Mouse (Mus musculus) limb, embryonic 10.5 days (tissue): ENCODE measurements around the gene Zdhhc18. TPM values are rescaled to one million over a fixed set of nuclear protein-coding genes. Genes with fewer than 3 reads are reported as not detected.

Experiments used
- DNase-seq: peaks from one replicate; pipeline ENCODE4 v3.0.0-alpha.2; 2017; ENCODE audit warnings: low spot score
- H3K27ac ChIP-seq: fragments of 300-500 bp; sonication (generic); 2 replicates; pipeline ENCODE4 v1.5.1; 2016; ENCODE audit warnings: mild to moderate bottlenecking
- H3K27me3 ChIP-seq: fragments of 300-500 bp; sonication (generic); 2 replicates; pipeline ENCODE4 v1.6.1; 2016; ENCODE audit warnings: low read depth, mild to moderate bottlenecking; ENCODE audit not compliant: poor library complexity, severe bottlenecking
- H3K36me3 ChIP-seq: fragments of 300-500 bp; sonication (generic); 2 replicates; pipeline ENCODE4 v1.6.1; 2016; ENCODE audit warnings: mild to moderate bottlenecking, moderate library complexity
- H3K4me1 ChIP-seq: fragments of 300-500 bp; sonication (generic); 2 replicates; pipeline ENCODE4 v1.6.1; 2016
- H3K4me3 ChIP-seq: fragments of 300-500 bp; sonication (generic); 2 replicates; pipeline ENCODE4 v1.5.1; 2016; ENCODE audit warnings: mild to moderate bottlenecking, moderate library complexity
- H3K9me3 ChIP-seq: fragments of 300-500 bp; sonication (generic); replicated peaks from 2 replicates; pipeline ENCODE4 v1.6.1; 2016; ENCODE audit warnings: mild to moderate bottlenecking
- WGBS: fragments of 180-500 bp; shearing (Covaris S2); methylation state at CpG from one replicate; pipeline ENCODE4 v1.1.7; 2016; 5-methylcytosine and 5-hydroxymethylcytosine counted together
- polyA plus RNA-seq: library from polyadenylated mRNA; unstranded; fragments of >200 nt; fragmentation: Nextera tagmentation; extraction: Ambion mirVana; gene quantifications from 2 replicates; pipeline ENCODE4 v1.2.1, GENCODE M21; 2016

Zdhhc18 gene
- 3.6 and 4.0 TPM in 2 replicates for polyA plus RNA-seq

DNA sequence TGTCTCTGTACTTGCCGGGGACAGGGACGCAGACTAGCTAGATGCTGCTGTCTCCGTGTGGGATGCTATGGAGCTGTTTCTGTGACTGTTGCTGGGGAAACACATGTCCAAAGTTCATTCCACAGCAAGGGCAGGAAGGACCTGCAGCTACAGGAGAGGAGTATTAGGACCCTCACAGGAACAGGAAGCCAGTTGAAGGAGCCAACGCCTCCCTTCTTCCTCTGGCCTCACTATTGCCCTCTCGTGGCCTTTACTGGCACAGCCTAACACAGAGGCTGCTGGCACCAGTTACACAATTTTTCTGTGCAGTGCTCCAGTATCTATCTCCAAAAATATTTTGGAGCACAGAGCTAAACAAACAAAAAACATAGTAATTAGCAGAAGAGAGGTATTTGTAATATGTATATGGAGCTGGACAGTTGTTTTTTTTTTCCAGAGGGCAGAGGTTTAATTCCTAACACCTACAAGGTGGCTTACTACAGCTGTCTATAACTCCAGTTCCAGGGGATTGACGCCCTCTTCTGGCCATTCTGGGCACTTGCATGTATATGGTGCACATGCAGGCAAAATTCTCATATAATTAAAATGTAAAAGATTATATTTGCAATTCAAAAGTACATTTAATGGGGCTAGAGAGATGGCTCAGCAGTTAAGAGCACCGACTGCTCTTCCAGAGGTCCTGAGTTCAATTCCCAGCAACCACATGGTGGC lies at the start of gene Zdhhc18:
Gene Zdhhc18 (minus strand): TSS at position 166 of the 711 bp plus-strand sequence.
- H3K4me1 ChIP-seq, result peaks cover 5% of the 10 kb centered on the region; the same call in 1 of the 2 replicates
- peak; percentile 78 for DNase-seq
- peak within 1 kb of the TSS; percentile 40 for H3K4me3 ChIP-seq
- 40% methylated on average over 7 of the region's 7 CpGs for WGBS
- no peaks in the 10 kb centered on the region for H3K36me3 ChIP-seq
- peak within 1 kb of the TSS; percentile 61 for H3K27ac ChIP-seq
- H3K9me3 ChIP-seq, result no peaks in the 10 kb centered on the region
- H3K27me3 ChIP-seq, result no peaks in the 10 kb centered on the region

DNA sequence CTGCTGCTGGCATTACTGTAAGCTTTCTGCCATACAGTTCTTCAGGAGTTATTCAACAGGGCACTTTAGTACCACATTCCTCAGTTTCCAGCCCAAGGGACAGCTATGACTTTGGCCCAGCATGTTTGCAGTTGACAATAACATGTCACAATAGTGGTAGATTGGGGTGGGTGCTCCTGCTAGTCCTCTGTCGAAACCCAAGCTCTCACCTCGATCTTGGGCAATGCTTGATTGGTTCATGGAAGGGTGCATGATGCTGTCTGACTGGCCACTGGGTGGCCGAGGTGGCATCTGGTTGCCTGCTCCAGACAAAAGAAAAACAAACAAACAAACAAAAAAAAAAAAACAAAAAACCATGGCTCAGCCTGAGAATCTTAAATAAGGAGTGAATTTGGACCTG lies 45.4 kb upstream of the Zdhhc18 start:
- DNase-seq, result no peak
- 87% methylated on average over 3 of the region's 3 CpGs for WGBS
- H3K36me3 ChIP-seq, result peaks cover 100% of the 10 kb centered on the region

DNA sequence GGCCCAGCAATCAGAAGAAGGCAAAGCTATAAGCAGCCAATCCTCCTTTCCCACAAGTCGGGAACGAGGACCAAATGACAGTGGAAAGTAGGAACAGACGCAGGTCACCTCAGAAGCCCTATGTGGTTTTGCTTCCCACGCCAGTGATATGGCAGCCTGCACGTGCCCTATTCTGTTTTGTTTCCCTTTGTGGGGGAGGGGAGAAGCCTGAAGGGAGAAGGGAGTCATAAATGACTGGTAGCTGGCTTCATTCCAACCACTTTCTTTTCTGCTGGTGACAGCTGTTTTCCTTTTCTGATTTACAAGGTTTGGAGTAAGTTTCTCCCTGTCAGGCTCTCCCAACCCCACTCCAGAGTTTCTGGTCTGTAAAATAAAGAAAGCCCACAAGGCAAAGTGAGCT lies 40.3 kb upstream of the Zdhhc18 start:
- Histone ChIP-seq H3K27ac (no peak overlapping the region), H3K4me3 (no peak overlapping the region), H3K9me3 (no peaks in the 10 kb centered on the region), H3K4me1 (no peaks in the 10 kb centered on the region), H3K36me3 (peaks cover 100% of the 10 kb centered on the region), H3K27me3 (no peaks in the 10 kb centered on the region)
- WGBS, result 66% methylated on average over 5 of the region's 5 CpGs
- no peak for DNase-seq

More for the DNA sequence above, 45.4 kb upstream of the Zdhhc18 start:
- H3K27me3 ChIP-seq, result no peaks in the 10 kb centered on the region
- H3K27ac ChIP-seq, result no peak overlapping the region
- no peaks in the 10 kb centered on the region for H3K4me1 ChIP-seq
- H3K4me3 ChIP-seq, result no peak overlapping the region
- H3K9me3 ChIP-seq, result no peaks in the 10 kb centered on the region

DNA sequence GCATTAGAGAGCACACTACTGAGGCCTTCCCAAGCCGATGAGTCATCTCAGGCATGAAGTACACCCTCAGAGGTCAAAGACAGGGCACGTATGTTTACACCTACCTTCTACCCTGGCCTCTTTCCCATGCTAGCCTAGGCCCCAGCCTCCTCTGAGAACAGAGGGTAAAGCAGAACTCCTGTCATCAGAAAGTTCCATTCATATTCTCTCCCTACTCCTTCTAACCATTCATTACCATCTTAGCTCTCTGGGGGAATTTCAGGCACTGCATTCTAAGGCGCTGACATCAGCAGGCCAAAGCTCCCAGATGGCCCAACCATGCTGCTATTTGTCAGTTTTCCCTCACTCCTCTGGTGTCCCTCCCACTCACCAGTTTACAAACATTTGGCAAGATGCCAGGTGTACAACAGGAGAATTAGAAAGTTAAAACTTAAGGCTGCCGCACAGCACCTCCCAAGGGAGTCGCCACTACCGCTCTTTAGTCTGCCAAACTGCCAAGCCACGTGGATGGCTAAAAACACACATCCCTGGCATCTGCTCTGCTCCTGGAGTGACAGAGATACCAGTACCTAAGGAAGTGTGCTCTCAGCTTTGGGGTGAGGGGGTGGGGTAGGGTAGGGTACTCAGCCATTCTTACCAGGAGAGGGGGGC lies 38.6 kb upstream of the Zdhhc18 start:
- H3K4me1 ChIP-seq, result no peaks in the 10 kb centered on the region
- no peak overlapping the region for H3K27ac ChIP-seq
- no peaks in the 10 kb centered on the region for H3K27me3 ChIP-seq
- H3K9me3 ChIP-seq, result no peaks in the 10 kb centered on the region
- H3K4me3 ChIP-seq, result no peak overlapping the region
- peaks cover 100% of the 10 kb centered on the region for H3K36me3 ChIP-seq
- no peak for DNase-seq
- WGBS, result 89% methylated on average over 7 of the region's 7 CpGs

DNA sequence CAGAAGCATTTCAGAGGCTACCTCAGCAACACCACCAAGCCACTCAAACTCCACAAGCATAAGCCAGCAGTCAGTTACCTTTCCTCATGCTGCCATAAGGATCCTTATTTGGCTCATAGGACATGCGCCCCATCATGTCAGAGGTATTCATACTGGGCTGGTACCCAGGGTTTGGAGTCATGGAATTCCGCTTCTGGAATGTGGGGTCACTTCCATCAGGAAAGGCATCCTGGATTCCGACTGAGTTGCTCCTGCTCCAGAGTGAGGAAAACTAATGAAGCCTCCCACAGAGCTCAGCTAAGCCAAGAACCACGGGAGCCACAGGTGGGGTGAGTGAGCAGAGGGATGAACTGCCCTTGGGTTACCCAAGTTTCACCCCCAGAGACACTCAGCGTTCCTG lies 37.2 kb upstream of the Zdhhc18 start:
- Histone ChIP-seq H3K36me3 (peaks cover 100% of the 10 kb centered on the region), H3K27ac (no peak overlapping the region), H3K9me3 (no peaks in the 10 kb centered on the region), H3K27me3 (no peaks in the 10 kb centered on the region), H3K4me3 (no peak overlapping the region), H3K4me1 (no peaks in the 10 kb centered on the region)
- 90% methylated on average over 5 of the region's 5 CpGs for WGBS
- no peak for DNase-seq

DNA sequence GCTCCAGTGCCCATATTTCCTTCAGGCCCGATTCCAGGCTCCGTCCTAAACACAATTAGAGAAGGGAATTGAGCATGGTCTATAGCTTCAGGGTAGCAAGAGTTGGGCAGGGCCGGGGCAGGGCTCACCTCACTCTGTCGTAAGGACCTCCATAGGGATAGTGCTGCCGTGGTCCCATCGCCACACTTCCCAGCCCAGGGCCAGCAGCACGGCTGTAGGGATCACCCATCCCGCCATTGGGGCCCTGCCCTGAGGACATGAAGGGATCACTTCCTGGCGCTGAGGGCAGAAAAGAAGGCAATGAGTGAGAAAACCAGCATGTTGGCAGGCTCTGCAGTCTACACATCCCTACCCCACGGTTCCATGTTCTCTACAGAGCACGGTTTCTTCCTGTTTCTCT lies 36.6 kb upstream of the Zdhhc18 start:
- Histone ChIP-seq H3K27me3 (no peaks in the 10 kb centered on the region), H3K36me3 (peaks cover 100% of the 10 kb centered on the region), H3K4me1 (no peaks in the 10 kb centered on the region), H3K27ac (no peak overlapping the region), H3K4me3 (no peak overlapping the region), H3K9me3 (no peaks in the 10 kb centered on the region)
- no peak for DNase-seq
- WGBS, result 89% methylated on average over 11 of the region's 11 CpGs

DNA sequence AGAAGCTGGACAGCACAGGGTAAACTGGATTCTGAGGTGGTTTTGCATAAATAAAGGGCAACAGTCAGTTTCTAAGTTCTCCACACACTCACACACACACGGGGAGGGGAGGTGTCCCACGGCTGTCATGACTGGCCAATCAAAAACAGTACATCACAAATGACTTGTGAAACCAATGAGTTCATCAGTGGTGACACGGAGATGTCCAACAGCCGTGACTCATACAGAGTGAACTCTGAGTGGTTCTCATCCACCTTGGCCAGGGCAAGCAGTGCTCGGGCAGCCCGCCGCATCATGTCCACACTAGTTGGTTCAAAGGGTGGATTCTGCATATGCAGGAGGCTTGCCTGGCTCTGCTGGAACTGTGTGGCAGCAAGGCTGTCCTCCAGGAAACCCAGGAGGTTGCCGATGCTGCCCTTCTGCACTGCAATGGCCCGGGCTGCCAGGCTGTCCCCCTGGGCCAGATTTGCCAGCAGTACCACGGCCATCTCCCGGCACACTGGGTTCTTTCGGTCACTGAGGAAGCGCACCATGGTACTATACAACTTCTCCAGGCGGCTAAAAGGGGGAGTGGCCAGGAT lies 30.3 kb upstream of the Zdhhc18 start:
- no peak for DNase-seq
- Histone ChIP-seq H3K9me3 (no peaks in the 10 kb centered on the region), H3K4me3 (no peak overlapping the region), H3K4me1 (peaks cover 21% of the 10 kb centered on the region), H3K27me3 (no peaks in the 10 kb centered on the region), H3K27ac (no peak overlapping the region), H3K36me3 (peaks cover 73% of the 10 kb centered on the region)
- WGBS, result 93% methylated on average over 14 of the region's 14 CpGs

DNA sequence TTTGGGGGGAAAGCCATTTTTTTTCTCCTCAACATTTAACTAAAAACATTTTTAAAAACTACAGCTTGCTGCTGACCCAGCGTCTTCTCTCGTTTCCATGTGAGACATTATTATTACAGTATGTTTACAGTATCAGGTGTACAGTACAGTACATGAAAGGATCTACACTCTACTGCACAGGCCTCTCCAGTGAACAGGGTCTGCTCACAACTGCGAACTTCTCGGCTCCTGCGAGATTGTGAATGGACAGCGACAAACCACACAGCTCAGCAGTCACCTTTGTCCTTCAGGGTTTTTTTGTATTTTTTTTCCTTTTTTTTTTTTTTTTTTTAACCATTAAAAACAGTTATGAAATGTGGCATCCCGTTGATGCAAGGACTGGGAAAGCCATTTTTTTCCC lies 29.7 kb upstream of the Zdhhc18 start:
- no peak for DNase-seq
- no peak overlapping the region for H3K4me3 ChIP-seq
- H3K9me3 ChIP-seq, result no peaks in the 10 kb centered on the region
- H3K27ac ChIP-seq, result no peak overlapping the region
- 93% methylated on average over 7 of the region's 7 CpGs for WGBS
- no peaks in the 10 kb centered on the region for H3K27me3 ChIP-seq
- peaks cover 27% of the 10 kb centered on the region for H3K4me1 ChIP-seq
- peaks cover 67% of the 10 kb centered on the region for H3K36me3 ChIP-seq

DNA sequence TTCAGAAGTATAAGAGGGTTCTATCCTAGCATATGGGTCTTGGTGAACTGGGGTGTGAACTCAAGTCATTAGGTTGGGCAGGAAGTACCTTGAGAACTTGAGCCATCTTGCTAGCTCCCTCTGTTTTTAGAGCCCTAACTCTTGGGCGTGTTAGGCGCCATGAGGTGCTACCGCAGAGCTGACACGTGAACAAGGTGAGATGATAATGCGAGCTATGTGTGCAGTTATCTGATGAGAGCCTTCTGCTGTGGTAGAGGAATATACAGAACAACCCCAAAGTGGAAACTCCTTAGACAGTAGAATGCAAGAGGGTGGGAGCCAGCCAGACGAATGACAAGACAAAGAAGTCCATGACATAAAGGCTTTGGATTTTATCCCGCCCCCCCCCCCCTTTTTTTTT lies 27.3 kb upstream of the Zdhhc18 start:
- peaks cover 50% of the 10 kb centered on the region for H3K4me1 ChIP-seq

DNA sequence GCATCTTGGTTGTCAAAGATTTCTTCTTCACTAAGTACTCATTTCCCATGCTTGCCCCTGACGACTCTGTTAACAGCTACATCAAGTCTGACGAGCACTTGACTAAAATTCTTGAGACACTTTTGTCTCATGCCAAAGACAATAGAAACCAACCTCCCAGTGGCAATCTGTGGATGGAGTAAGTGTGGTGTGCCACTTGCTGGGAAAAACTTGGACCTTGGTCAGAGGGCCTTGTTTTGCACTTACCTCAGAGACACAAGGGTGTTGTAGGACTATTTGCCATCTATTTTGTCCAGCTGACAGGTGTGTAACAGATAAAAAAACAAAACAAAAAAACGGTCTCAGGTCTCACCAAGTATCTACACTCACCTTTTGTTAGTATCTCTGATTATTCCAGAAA lies 26.2 kb upstream of the Zdhhc18 start:
- Histone ChIP-seq H3K4me3 (no peak overlapping the region), H3K9me3 (no peaks in the 10 kb centered on the region), H3K36me3 (peaks cover 32% of the 10 kb centered on the region), H3K27me3 (no peaks in the 10 kb centered on the region), H3K27ac (no peak overlapping the region), H3K4me1 (peaks cover 58% of the 10 kb centered on the region)
- no peak for DNase-seq
- WGBS, result 47% methylated on average over 3 of the region's 3 CpGs

More for the DNA sequence above, 27.3 kb upstream of the Zdhhc18 start:
- DNase-seq, result no peak
- Histone ChIP-seq H3K4me3 (no peak overlapping the region), H3K27ac (no peak overlapping the region), H3K9me3 (no peaks in the 10 kb centered on the region), H3K36me3 (peaks cover 43% of the 10 kb centered on the region), H3K27me3 (no peaks in the 10 kb centered on the region)
- 85% methylated on average over 7 of the region's 7 CpGs for WGBS

DNA sequence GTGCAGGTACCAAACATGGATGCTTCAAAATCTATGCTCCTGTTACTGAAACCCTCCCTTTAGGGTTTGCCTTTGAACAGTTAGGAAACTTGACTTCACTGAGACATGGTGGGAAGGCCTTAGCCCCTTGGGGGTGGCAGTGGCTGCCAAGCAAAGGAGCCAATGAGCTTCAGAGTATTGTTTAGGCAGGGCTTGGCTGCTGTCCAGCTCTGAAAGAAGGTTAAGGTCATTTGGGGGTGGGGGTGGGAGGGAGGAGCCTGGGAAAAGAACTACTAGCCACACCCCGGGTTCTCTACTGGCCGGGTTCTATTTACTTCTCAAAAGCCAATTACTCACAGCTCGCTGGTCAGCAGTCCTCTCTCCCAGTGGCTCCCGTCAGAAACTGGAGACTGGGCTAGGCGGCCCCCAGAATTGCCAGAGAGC lies 25.7 kb upstream of the Zdhhc18 start:
- H3K4me3 ChIP-seq, result no peak overlapping the region
- peaks cover 26% of the 10 kb centered on the region for H3K36me3 ChIP-seq
- no peaks in the 10 kb centered on the region for H3K9me3 ChIP-seq
- H3K27ac ChIP-seq, result no peak overlapping the region
- no peak for DNase-seq
- 6% methylated on average over 5 of the region's 5 CpGs for WGBS
- H3K4me1 ChIP-seq, result peaks cover 64% of the 10 kb centered on the region
- no peaks in the 10 kb centered on the region for H3K27me3 ChIP-seq

DNA sequence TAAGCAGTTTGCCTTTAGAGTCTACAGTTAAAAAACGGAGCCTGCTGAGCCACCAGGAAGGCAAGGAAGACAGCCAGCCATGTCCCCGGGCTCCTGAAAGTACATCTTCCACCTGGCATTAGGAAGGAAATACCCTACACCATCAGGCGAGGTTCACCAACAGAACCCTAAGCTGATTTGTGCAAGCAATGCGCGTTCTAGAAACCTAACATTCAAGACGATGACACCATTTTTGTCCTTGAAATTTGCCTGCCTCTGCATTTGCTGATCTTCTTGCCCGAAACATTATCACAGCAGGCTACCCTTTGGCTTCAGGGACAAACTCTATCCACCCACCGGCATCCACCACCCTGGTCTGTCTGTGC lies 24.4 kb upstream of the Zdhhc18 start:
- Histone ChIP-seq H3K36me3 (peaks cover 15% of the 10 kb centered on the region), H3K9me3 (no peaks in the 10 kb centered on the region), H3K27me3 (no peaks in the 10 kb centered on the region), H3K4me1 (peaks cover 69% of the 10 kb centered on the region), H3K27ac (peak overlapping the region; percentile 5; the same call in 1 of the 2 replicates), H3K4me3 (no peak overlapping the region)
- DNase-seq, result no peak
- WGBS, result 67% methylated on average over 8 of the region's 8 CpGs

DNA sequence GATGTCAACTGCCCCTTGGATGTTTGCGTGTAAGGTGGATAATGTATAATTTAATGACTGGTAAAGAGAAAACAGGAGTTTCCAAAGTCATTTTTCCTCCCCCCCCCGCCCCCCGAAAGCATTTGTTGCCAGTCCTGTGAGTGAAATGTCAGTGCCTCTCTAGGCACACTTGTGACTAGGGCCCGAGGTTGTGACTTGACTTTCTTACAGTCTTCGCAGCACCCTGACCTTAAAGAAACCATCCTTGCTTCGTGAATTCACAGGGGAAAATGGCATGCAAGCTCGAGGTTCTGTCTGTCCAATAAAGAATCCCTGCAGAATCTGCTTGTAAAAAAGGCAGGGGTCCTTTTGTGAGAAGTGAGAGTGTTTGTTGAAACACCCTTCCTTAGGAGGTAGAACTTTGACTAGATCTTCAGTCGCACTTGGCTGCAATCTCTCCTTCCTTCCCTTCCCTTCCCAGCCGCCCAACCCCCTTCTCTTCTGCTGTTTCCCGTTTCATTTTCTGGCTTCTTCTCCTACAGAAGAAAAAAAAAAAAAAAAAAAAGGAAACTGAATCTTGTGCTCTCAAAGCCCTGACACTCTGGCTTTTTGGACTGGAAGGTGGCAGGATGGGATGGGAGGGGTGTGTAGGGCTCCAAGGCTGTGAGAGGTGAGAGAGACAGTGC lies 23.8 kb upstream of the Zdhhc18 start:
- Histone ChIP-seq H3K4me3 (no peak overlapping the region), H3K4me1 (peaks cover 69% of the 10 kb centered on the region), H3K36me3 (peaks cover 17% of the 10 kb centered on the region), H3K27me3 (no peaks in the 10 kb centered on the region), H3K9me3 (no peaks in the 10 kb centered on the region), H3K27ac (peak overlapping the region; percentile 98)
- 40% methylated on average over 10 of the region's 10 CpGs for WGBS
- DNase-seq, result no peak
